Mouse (Mus musculus) layer of hippocampus, adult 8-10 months (tissue): ENCODE results near the gene Cldn18. TPM values are rescaled to one million over a fixed set of nuclear protein-coding genes. Genes with fewer than 3 reads are reported as not detected.

Source experiments
- DNase-seq, 2 experiments: peaks; one replicate each; pipeline ENCODE4 v3.0.0; 2022; ENCODE audit warnings: low spot score in 2 of 2
- total RNA-seq, 4 experiments: library from RNA; stranded (reverse); gene quantifications; 2 replicates each; pipeline ENCODE4 v1.2.4; 2022

Cldn18 gene
- total RNA-seq: not detected

GRCm38 (mm10) chr9:99717134-99717533 lies at the start of gene Cldn18:
Gene Cldn18, minus strand, starts transcription at chr9:99717267.
- DNase-seq: no peak

- peak; percentile 19 to 44 for DNase-seq
These were observed 46.5 kb upstream of the Cldn18 start for GRCm38 (mm10) chr9:99763530-99763929.

- DNase-seq: no peak
These were observed 33.2 kb upstream of the Cldn18 start for GRCm38 (mm10) chr9:99750272-99750671.

GRCm38 (mm10) chr9:99748279-99748678 lies 31.2 kb upstream of the Cldn18 start:
- no peak for DNase-seq

GRCm38 (mm10) chr9:99747731-99748130 lies 30.7 kb upstream of the Cldn18 start:
- no peak for DNase-seq

- peak; percentile 44 to 77 for DNase-seq
These were observed 27.5 kb upstream of the Cldn18 start for GRCm38 (mm10) chr9:99744548-99744947.

GRCm38 (mm10) chr9:99729943-99730646 lies 13.0 kb upstream of the Cldn18 start:
- peak; percentile 47 to 75 for DNase-seq

GRCm38 (mm10) chr9:99727819-99728218 lies 10.8 kb upstream of the Cldn18 start:
- DNase-seq: no peak

GRCm38 (mm10) chr9:99725278-99725677 lies 8.2 kb upstream of the Cldn18 start:
- DNase-seq: no peak

GRCm38 (mm10) chr9:99720011-99720410 lies 2.9 kb upstream of the Cldn18 start:
- no peak for DNase-seq

GRCm38 (mm10) chr9:99710297-99710696 lies 6.8 kb downstream of the Cldn18 start:
- DNase-seq: no peak

- DNase-seq: no peak
These were observed 7.3 kb downstream of the Cldn18 start for GRCm38 (mm10) chr9:99709588-99710248.

- no peak for DNase-seq
These were observed 9.5 kb downstream of the Cldn18 start for GRCm38 (mm10) chr9:99707425-99708126.

GRCm38 (mm10) chr9:99706264-99706663 lies 10.8 kb downstream of the Cldn18 start:
- DNase-seq: no peak

GRCm38 (mm10) chr9:99703711-99704110 lies 13.4 kb downstream of the Cldn18 start:
- DNase-seq: no peak

GRCm38 (mm10) chr9:99702215-99702614 lies 14.9 kb downstream of the Cldn18 start:
- DNase-seq: no peak

GRCm38 (mm10) chr9:99701187-99701586 lies 15.9 kb downstream of the Cldn18 start:
- no peak for DNase-seq

- no peak for DNase-seq
These were observed 17.2 kb downstream of the Cldn18 start for GRCm38 (mm10) chr9:99699752-99700389.

- no peak for DNase-seq
These were observed 22.1 kb downstream of the Cldn18 start for GRCm38 (mm10) chr9:99694961-99695360.

GRCm38 (mm10) chr9:99690386-99690785 lies 26.7 kb downstream of the Cldn18 start:
- no peak for DNase-seq

- no peak for DNase-seq
These were observed 27.3 kb downstream of the Cldn18 start for GRCm38 (mm10) chr9:99689796-99690195.
